Mouse (Mus musculus) midbrain, postnatal 0 days (tissue): ENCODE results near the gene Ccdc6. TPM values are rescaled to one million over a fixed set of nuclear protein-coding genes. Genes with fewer than 3 reads are reported as not detected.

ENCODE experiments used
- ATAC-seq: fragments of 200-750 bp; cut with Nextera tagmentation; 2 replicates; pipeline ENCODE4 v1.8.0; 2017; ENCODE audit warnings: moderate number of reproducible peaks, mild to moderate bottlenecking, moderate TSS enrichment, moderate library complexity; ENCODE audit not compliant: low FRiP score
- DNase-seq: peaks from one replicate; pipeline ENCODE4 v3.0.0-alpha.2; 2015; ENCODE audit warnings: low spot score
- H3K27ac ChIP-seq: fragments of 300-500 bp; sonication (generic); 2 replicates; pipeline ENCODE4 v1.5.1; 2014; ENCODE audit warnings: low read depth, mild to moderate bottlenecking, low read length, mixed read lengths
- H3K27me3 ChIP-seq: fragments of 300-500 bp; sonication (generic); 2 replicates; pipeline ENCODE4 v1.6.1; 2014; ENCODE audit warnings: low read length, control low read depth, mixed read lengths; ENCODE audit not compliant: insufficient read depth
- H3K36me3 ChIP-seq: fragments of 300-500 bp; sonication (generic); 2 replicates; pipeline ENCODE4 v1.6.1; 2014; ENCODE audit warnings: low read length, control low read depth, mixed read lengths; ENCODE audit not compliant: insufficient read depth
- H3K4me1 ChIP-seq: fragments of 300-500 bp; sonication (generic); 2 replicates; pipeline ENCODE4 v1.6.1; 2014; ENCODE audit warnings: mild to moderate bottlenecking, control low read depth, antibody characterized with exemption, low read length, mixed read lengths; ENCODE audit not compliant: insufficient read depth
- H3K4me2 ChIP-seq: fragments of 300-500 bp; sonication (generic); 2 replicates; pipeline ENCODE4 v1.6.1; 2014; ENCODE audit warnings: low read depth, mild to moderate bottlenecking, low read length, mixed read lengths; ENCODE audit not compliant: poor library complexity, severe bottlenecking
- H3K4me3 ChIP-seq: fragments of 300-500 bp; sonication (generic); 2 replicates; pipeline ENCODE4 v1.5.1; 2014; ENCODE audit warnings: low read depth, mild to moderate bottlenecking, low read length, moderate library complexity
- H3K9ac ChIP-seq: fragments of 300-500 bp; sonication (generic); replicated peaks from 2 replicates; pipeline ENCODE4 v1.6.1; 2014; ENCODE audit warnings: mild to moderate bottlenecking, low read length, moderate library complexity, mixed read lengths; ENCODE audit not compliant: poor library complexity, severe bottlenecking
- H3K9me3 ChIP-seq: fragments of 300-500 bp; sonication (generic); 2 replicates; pipeline ENCODE4 v1.6.1; 2016; ENCODE audit warnings: low read length, control low read depth
- CTCF ChIP-seq: IDR thresholded peaks from 2 replicates; pipeline ENCODE4 v1.5.1; 2016; ENCODE audit warnings: antibody characterized with exemption, mild to moderate bottlenecking
- WGBS: fragments of 180-500 bp; shearing (Covaris S2); extraction: QIAGEN DNeasy Blood & Tissue Kit; methylation state at CpG from one replicate; pipeline ENCODE4 v1.1.7; 2014; 5-methylcytosine and 5-hydroxymethylcytosine counted together
- polyA plus RNA-seq: library from polyadenylated mRNA; unstranded; fragments of >200 nt; fragmentation: Nextera tagmentation; extraction: Ambion mirVana; gene quantifications from 2 replicates; pipeline ENCODE4 v1.2.1, GENCODE M21; 2015
- total RNA-seq: library from RNA; depleted of rRNA; stranded (reverse); fragments of >200 nt; gene quantifications from 2 replicates; pipeline ENCODE4 v1.2.3, GENCODE M21; 2014

Ccdc6 gene
- total and polyA plus RNA-seq, 2 experiments from 2014 or later, result 28.0 to 43.7 TPM

DNA sequence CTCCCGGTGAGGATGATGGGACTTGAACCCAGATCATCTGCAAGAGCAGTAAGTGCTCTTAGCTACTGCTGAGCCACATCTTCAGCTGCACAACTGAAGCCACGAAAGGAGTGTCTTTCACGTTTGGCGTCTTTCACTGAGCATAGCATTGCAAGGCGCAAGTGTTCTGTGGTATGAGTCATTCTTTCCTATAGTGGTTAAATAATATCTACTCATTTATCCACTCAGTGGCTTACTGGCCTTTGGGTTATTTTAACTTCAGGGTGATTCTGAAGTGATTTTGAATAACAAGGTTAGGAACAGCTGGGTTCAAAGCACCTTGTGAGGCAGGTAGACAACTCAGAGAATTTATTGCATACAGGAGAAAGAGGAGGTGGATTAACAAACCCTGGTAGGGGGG is 8.1 kb upstream of the Ccdc6 start:
- H3K36me3 ChIP-seq, result no peaks in the 10 kb centered on the region
- H3K9me3 ChIP-seq, result 0 out of 2 replicates have a peak, but pooled peaks cover 2% of the 10 kb centered on the region
- WGBS, result 94% methylated on average over 5 of the region's 5 CpGs
- no peak for TF ChIP-seq CTCF
- no peak overlapping the region for H3K9ac ChIP-seq
- H3K4me1 ChIP-seq, result no peaks in the 10 kb centered on the region
- no peak overlapping the region for H3K4me2 ChIP-seq
- H3K27ac ChIP-seq, result no peak overlapping the region
- no peak overlapping the region for H3K4me3 ChIP-seq
- H3K27me3 ChIP-seq, result no peaks in the 10 kb centered on the region
- ATAC-seq, result no peak
- no peak for DNase-seq

DNA sequence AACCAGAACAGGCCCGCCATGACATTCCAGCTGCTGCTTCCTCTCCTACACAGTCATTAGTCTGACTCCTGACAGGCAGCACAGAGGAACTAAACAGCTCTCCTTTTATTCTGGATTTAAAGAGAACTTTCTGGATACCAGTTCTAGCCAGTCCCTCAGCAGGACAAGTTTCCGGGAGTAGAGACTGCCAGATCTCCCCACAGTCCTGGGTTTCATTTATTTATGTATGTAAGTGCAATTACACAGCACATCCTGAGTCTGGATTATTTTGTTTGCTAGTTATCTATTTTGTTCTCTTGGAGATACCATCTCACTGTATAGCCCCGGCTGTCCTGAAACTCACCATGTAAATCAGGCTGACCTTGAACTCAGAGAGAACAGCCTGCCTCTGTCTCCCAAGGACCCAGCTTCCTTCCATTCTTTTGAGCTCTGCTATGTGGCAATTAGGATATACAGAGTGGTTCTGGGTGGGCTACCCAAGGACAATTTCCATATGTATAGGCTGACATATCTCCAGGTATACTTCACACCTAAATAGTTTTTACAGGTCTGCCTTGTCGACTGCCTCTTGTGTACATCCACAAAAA is 5.0 kb upstream of the Ccdc6 start:
- no peak for ATAC-seq
- no peak for DNase-seq
- 86% methylated on average over 4 of the region's 4 CpGs for WGBS
- 0 out of 2 replicates have a peak, but pooled peaks cover 2% of the 10 kb centered on the region for H3K9me3 ChIP-seq
- no peak overlapping the region for H3K4me2 ChIP-seq
- H3K27ac ChIP-seq, result no peak overlapping the region
- H3K4me3 ChIP-seq, result no peak overlapping the region
- H3K9ac ChIP-seq, result no peak overlapping the region
- TF ChIP-seq CTCF, result no peak
- H3K36me3 ChIP-seq, result no peaks in the 10 kb centered on the region
- no peaks in the 10 kb centered on the region for H3K27me3 ChIP-seq
- H3K4me1 ChIP-seq, result no peaks in the 10 kb centered on the region

DNA sequence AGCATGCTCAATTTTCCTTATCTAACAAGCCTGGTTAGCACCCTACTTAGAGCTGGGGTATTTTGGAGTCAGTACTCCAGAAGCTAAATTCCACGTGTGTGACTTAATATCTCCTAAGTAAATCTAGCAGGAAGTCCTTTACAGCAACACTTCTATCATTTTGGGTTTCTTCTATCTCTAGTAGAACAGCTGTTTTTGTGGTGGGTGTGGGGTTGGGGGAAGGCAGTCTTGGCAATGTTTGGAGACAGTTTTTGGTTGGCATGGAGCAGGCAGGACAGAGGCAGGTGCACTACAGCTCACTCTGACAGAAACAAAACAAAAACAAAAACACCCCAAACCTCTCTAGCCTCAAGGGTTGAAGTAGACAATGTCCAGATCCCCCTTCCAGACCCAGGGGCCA is 3.1 kb upstream of the Ccdc6 start:
- 64% methylated on average over 1 of the region's 1 CpGs for WGBS

DNA sequence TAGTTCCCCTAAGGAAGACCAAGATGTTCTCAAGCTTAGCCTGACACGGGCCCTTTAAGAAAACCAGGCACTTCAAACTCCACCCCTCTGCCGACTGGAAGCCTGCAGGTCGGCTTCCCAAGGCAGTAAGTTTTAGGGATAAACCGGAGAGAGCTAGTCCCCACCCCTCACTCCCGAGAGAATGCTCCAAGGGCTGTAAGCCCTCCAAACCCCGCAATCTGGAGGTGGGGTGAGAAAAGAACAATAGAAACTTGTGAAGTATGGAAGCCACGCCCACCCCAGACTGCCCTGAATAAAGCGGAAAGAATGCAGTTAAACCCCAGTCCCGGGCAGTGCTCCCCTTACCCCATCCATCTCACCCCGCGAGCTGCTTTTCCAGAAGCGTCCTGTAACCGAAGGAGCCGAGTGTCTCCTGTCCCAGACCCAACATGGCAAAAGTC is 1.9 kb upstream of the Ccdc6 start:
- no peak for ATAC-seq
- H3K9ac ChIP-seq, result no peak overlapping the region
- 1% methylated on average over 14 of the region's 14 CpGs for WGBS
- H3K27ac ChIP-seq, result peak overlapping the region; percentile 26; the same call in 1 of the 2 replicates
- H3K27me3 ChIP-seq, result no peaks in the 10 kb centered on the region
- H3K36me3 ChIP-seq, result no peaks in the 10 kb centered on the region
- TF ChIP-seq CTCF, result no peak
- 0 out of 2 replicates have a peak, but pooled peaks cover 6% of the 10 kb centered on the region for H3K4me1 ChIP-seq
- DNase-seq, result peak; percentile 45
- peak overlapping the region; percentile 72 for H3K4me2 ChIP-seq
- H3K4me3 ChIP-seq, result peak overlapping the region; percentile 42
- no peaks in the 10 kb centered on the region for H3K9me3 ChIP-seq

More for the DNA sequence above, 3.1 kb upstream of the Ccdc6 start:
- no peak for TF ChIP-seq CTCF
- no peaks in the 10 kb centered on the region for H3K9me3 ChIP-seq
- ATAC-seq (no peak), DNase-seq (no peak)
- no peaks in the 10 kb centered on the region for H3K36me3 ChIP-seq
- H3K27me3 ChIP-seq, result no peaks in the 10 kb centered on the region
- H3K4me2 ChIP-seq, result no peak overlapping the region
- 0 out of 2 replicates have a peak, but pooled peaks cover 2% of the 10 kb centered on the region for H3K4me1 ChIP-seq
- no peak overlapping the region for H3K4me3 ChIP-seq
- H3K27ac ChIP-seq, result no peak overlapping the region
- H3K9ac ChIP-seq, result no peak overlapping the region

DNA sequence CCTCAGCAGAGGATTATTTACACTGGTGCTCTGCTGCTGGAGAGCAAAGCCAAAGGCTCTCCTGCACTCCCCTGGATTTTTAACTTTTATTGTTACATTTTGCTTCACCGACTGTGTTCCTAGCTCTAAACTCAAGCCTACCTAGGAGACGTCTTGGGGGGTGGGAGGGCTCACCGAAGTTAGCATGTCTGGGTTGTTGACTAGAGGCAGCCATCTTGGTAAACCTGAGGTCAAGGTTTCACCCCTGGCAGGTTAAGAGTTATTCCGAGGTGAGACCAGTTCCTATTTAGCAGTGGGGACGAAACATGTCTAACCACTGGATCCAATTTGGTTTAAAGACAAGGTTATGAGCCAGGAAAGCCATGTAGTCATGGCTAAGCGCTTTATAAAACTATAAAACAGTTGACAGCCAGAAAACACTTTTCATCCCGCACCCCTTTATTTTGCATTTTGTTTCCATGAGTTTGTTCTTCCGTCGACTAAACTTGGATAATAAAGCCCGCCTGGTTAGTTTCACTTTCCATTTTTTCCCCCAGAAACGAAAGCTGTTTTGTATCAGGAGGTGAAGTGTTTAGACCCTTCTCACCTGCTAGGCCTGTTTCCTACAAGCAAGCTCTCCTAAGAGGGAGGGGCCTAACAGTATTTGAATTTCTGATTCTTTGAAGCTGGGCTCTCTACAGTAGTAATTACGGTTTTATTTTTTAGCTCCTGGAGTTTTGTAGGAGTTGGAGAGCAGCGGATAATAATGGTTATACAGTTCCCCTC is 1.2 kb upstream of the Ccdc6 start:
- 0 out of 2 replicates have a peak, but pooled peaks cover 6% of the 10 kb centered on the region for H3K4me1 ChIP-seq
- H3K36me3 ChIP-seq, result no peaks in the 10 kb centered on the region
- TF ChIP-seq CTCF, result no peak
- peak overlapping the region; percentile 96 for H3K4me3 ChIP-seq
- ATAC-seq (no peak), DNase-seq (no peak)
- no peaks in the 10 kb centered on the region for H3K9me3 ChIP-seq
- H3K27me3 ChIP-seq, result no peaks in the 10 kb centered on the region
- peak overlapping the region; percentile 96 for H3K4me2 ChIP-seq
- 21% methylated on average over 13 of the region's 13 CpGs for whole genome bisulfite sequencing
- no peak overlapping the region for H3K27ac ChIP-seq
- no peak overlapping the region for H3K9ac ChIP-seq

DNA sequence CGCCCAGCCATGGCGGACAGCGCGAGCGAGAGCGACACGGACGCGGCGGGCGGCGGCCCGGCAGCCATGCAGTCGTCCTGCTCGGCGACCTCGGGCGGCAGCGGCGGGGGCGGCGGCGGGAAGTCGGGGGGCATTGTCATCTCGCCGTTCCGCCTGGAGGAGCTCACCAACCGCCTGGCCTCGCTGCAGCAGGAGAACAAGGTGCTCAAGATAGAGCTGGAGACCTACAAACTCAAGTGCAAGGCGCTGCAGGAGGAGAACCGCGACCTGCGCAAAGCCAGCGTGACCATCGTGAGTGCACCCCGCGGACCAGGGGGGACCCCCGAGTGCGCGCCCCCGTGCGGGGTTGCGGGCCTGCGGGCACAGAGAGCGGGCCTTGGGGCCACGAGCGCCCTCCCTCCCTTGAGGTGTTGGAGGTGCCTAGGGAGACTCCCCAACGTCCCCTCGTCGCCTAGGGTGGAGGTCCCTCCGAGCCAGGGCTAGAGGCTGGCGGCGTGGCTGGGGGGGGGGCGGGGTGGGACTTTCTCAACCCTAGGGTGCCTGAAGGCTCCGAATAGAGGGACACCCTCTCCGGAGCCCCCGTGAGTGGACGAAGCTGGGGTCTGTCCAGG is 475 bp downstream of the Ccdc6 start:
- no peaks in the 10 kb centered on the region for H3K27me3 ChIP-seq
- ATAC-seq (peak; percentile 50), DNase-seq (no peak)
- H3K4me2 ChIP-seq, result peak overlapping the region; percentile 96
- H3K9me3 ChIP-seq, result no peaks in the 10 kb centered on the region
- peak overlapping the region; percentile 87 for H3K27ac ChIP-seq
- peak overlapping the region; percentile 96 for H3K4me3 ChIP-seq
- no peak for TF ChIP-seq CTCF
- under 1% methylated on average over 37 of the region's 58 CpGs for WGBS
- peak overlapping the region; percentile 73 for H3K9ac ChIP-seq
- H3K36me3 ChIP-seq, result no peaks in the 10 kb centered on the region
- 0 out of 2 replicates have a peak, but pooled peaks cover 6% of the 10 kb centered on the region for H3K4me1 ChIP-seq
